Mouse (Mus musculus) lung, embryonic 14.5 days (tissue): ENCODE measurements at regions not wholly inside any gene's neighbourhood (a gene's known extent, or its start where the extent isn't known, plus 50 kb on each side); places are given as distances from the start of the nearest gene placed in this dataset.
A peak's percentile ranks its signal among the peaks of the same experiment; 100 is the strongest.

Source experiments
- ATAC-seq: fragments of 200-750 bp; cut with Nextera tagmentation; 2 replicates; pipeline ENCODE4 v1.8.0; 2017; ENCODE audit warnings: mild to moderate bottlenecking, moderate TSS enrichment, moderate library complexity; ENCODE audit not compliant: insufficient read depth
- DNase-seq: peaks from one replicate; pipeline ENCODE4 v3.0.0-alpha.2; 2015
- H3K27ac ChIP-seq: fragments of 300-500 bp; sonication (generic); 2 replicates; pipeline ENCODE4 v1.5.1; 2014; ENCODE audit warnings: low read depth, mild to moderate bottlenecking, moderate library complexity
- H3K27me3 ChIP-seq: fragments of 300-500 bp; sonication (generic); 2 replicates; pipeline ENCODE4 v1.6.1; 2014; ENCODE audit warnings: low read length, control low read depth; ENCODE audit not compliant: insufficient read depth
- H3K36me3 ChIP-seq: fragments of 300-500 bp; sonication (generic); 2 replicates; pipeline ENCODE4 v1.6.1; 2014; ENCODE audit warnings: control low read depth; ENCODE audit not compliant: insufficient read depth
- H3K4me1 ChIP-seq: fragments of 300-500 bp; sonication (generic); 2 replicates; pipeline ENCODE4 v1.6.1; 2014; ENCODE audit warnings: antibody characterized with exemption, control low read depth; ENCODE audit not compliant: insufficient read depth
- H3K4me2 ChIP-seq: fragments of 300-500 bp; sonication (generic); 2 replicates; pipeline ENCODE4 v1.6.1; 2014; ENCODE audit warnings: mild to moderate bottlenecking
- H3K4me3 ChIP-seq: fragments of 300-500 bp; sonication (generic); 2 replicates; pipeline ENCODE4 v1.5.1; 2014; ENCODE audit warnings: low read depth, low read length
- H3K9ac ChIP-seq: fragments of 300-500 bp; sonication (generic); 2 replicates; pipeline ENCODE4 v1.6.1; 2014
- H3K9me3 ChIP-seq: fragments of 300-500 bp; sonication (generic); 2 replicates; pipeline ENCODE4 v1.6.1; 2016; ENCODE audit warnings: low read depth, low read length, control low read depth
- CTCF ChIP-seq: IDR thresholded peaks from 2 replicates; pipeline ENCODE4 v1.5.1; 2016; ENCODE audit warnings: antibody characterized with exemption, low read depth
- WGBS: fragments of 180-500 bp; shearing (Covaris S2); extraction: QIAGEN DNeasy Blood & Tissue Kit; methylation state at CpG from one replicate; pipeline ENCODE4 v1.1.7; 2014; 5-methylcytosine and 5-hydroxymethylcytosine counted together

DNA sequence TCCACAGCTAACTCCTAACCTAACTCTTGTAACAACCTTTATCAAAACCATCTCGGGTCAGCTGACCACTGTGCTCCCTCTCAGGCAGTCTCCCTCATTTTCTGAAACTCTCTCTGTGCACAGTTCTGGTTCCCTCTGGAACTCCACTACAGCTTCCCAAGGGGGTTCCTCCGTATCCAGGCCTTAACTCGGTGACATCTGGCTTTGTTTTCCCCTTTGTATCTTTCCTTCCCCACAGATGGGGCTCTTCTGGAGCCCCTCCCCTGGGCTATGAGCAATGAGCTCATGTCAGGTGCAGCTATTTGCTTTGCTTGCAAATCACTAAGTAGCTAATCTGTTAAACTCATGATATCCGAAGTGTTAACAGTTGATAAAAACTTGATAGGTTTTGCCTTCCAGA, 535.6 kb downstream of the Slc4a3 start:
- ATAC-seq (no peak), DNase-seq (no peak)
- WGBS, result 52% methylated on average over 4 of the region's 4 CpGs
- H3K4me1 ChIP-seq, result 0 out of 2 replicates have a peak, but pooled peaks cover 5% of the 10 kb centered on the region
- H3K36me3 ChIP-seq, result no peaks in the 10 kb centered on the region
- H3K4me2 ChIP-seq, result no peak overlapping the region
- H3K27ac ChIP-seq, result no peak overlapping the region
- H3K4me3 ChIP-seq, result no peak overlapping the region
- no peaks in the 10 kb centered on the region for H3K9me3 ChIP-seq
- TF ChIP-seq CTCF, result no peak
- no peak overlapping the region for H3K9ac ChIP-seq
- no peaks in the 10 kb centered on the region for H3K27me3 ChIP-seq

GRCm38 (mm10) chr1:76083273-76084036, 537.4 kb downstream of the Slc4a3 start:
- H3K36me3 ChIP-seq, result no peaks in the 10 kb centered on the region
- H3K9me3 ChIP-seq, result no peaks in the 10 kb centered on the region
- H3K9ac ChIP-seq, result no peak overlapping the region
- no peak overlapping the region for H3K4me2 ChIP-seq
- H3K4me1 ChIP-seq, result 0 out of 2 replicates have a peak, but pooled peaks cover 5% of the 10 kb centered on the region
- no peak for DNase-seq
- H3K4me3 ChIP-seq, result no peak overlapping the region
- 86% methylated on average over 3 of the region's 3 CpGs for WGBS
- no peak for TF ChIP-seq CTCF
- H3K27me3 ChIP-seq, result no peaks in the 10 kb centered on the region
- no peak for ATAC-seq
- H3K27ac ChIP-seq, result no peak overlapping the region

- H3K27ac ChIP-seq, result no peak overlapping the region
- H3K4me1 ChIP-seq, result no peaks in the 10 kb centered on the region
- no peak for TF ChIP-seq CTCF
- H3K9ac ChIP-seq, result no peak overlapping the region
- H3K4me3 ChIP-seq, result no peak overlapping the region
- H3K36me3 ChIP-seq, result no peaks in the 10 kb centered on the region
- ATAC-seq (peak; percentile 66; the same call in 1 of the 2 replicates), DNase-seq (peak; percentile 73)
- no peak overlapping the region for H3K4me2 ChIP-seq
- H3K9me3 ChIP-seq, result no peaks in the 10 kb centered on the region
- WGBS, result 33% methylated on average over 5 of the region's 5 CpGs
- no peaks in the 10 kb centered on the region for H3K27me3 ChIP-seq
Observed at GRCm38 (mm10) chr1:76091031-76091430, 545.0 kb downstream of the Slc4a3 start.

- no peaks in the 10 kb centered on the region for H3K4me1 ChIP-seq
- no peak for ATAC-seq
- no peak overlapping the region for H3K4me3 ChIP-seq
- no peak overlapping the region for H3K27ac ChIP-seq
- no peak for TF ChIP-seq CTCF
- DNase-seq, result peak; percentile 59
- H3K27me3 ChIP-seq, result no peaks in the 10 kb centered on the region
- H3K4me2 ChIP-seq, result no peak overlapping the region
- WGBS, result 70% methylated on average over 3 of the region's 3 CpGs
- no peak overlapping the region for H3K9ac ChIP-seq
- H3K36me3 ChIP-seq, result no peaks in the 10 kb centered on the region
- H3K9me3 ChIP-seq, result no peaks in the 10 kb centered on the region
Observed at GRCm38 (mm10) chr1:76113281-76113680, 567.2 kb downstream of the Slc4a3 start.

DNA sequence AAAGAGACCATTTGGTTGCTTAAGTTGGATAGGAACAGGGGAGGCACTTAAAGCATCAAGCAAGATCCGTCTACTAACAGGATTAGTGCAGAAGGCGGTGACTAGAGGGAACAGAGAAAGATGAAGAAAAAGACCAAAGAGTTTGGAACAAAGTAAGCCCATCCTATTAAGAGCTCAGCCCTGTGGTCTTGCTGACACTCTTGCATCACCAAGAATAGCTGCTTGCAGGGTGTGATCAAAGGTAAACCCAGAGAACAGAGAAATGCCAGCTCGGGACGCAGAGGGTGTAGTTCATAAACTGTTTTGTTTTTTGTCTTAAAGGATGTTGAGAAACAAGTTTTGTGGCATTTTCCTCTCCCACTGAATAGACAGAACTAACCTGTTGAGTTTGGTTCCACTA, 574.8 kb downstream of the Slc4a3 start:
- H3K9ac ChIP-seq, result no peak overlapping the region
- H3K36me3 ChIP-seq, result no peaks in the 10 kb centered on the region
- ATAC-seq (no peak), DNase-seq (no peak)
- no peak overlapping the region for H3K4me2 ChIP-seq
- no peaks in the 10 kb centered on the region for H3K9me3 ChIP-seq
- H3K27me3 ChIP-seq, result no peaks in the 10 kb centered on the region
- TF ChIP-seq CTCF, result no peak
- no peak overlapping the region for H3K4me3 ChIP-seq
- H3K4me1 ChIP-seq, result no peaks in the 10 kb centered on the region
- H3K27ac ChIP-seq, result no peak overlapping the region
- WGBS, result 62% methylated on average over 4 of the region's 4 CpGs

DNA sequence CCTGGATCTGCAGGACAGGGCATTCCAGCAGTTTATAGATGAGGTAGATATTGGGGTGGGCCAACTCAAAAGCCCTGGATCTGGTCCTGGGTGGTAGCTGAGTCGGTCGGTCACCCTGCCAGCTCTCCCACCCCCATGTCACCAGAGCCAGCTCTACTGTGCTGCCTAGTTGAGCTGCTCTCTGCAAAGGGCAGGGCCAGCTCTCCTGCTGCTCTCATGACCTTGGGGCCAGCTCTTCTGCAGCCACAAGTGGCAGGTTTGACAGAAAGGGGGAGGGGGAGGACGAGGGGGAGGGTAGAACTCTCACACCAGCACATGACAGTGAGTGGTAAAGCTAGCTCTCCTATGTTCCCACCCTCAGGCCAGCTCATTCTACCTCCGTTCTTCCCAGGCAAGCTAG, 584.3 kb downstream of the Slc4a3 start:
- TF ChIP-seq CTCF, result no peak
- DNase-seq, result no peak
- no peak for ATAC-seq
- H3K4me1 ChIP-seq, result no peaks in the 10 kb centered on the region
- WGBS, result 39% methylated on average over 4 of the region's 4 CpGs
- H3K4me2 ChIP-seq, result no peak overlapping the region
- H3K4me3 ChIP-seq, result no peak overlapping the region
- H3K36me3 ChIP-seq, result no peaks in the 10 kb centered on the region
- H3K9me3 ChIP-seq, result no peaks in the 10 kb centered on the region
- no peaks in the 10 kb centered on the region for H3K27me3 ChIP-seq
- H3K27ac ChIP-seq, result no peak overlapping the region
- H3K9ac ChIP-seq, result no peak overlapping the region

- Histone ChIP-seq H3K4me2 (no peak overlapping the region), H3K4me1 (no peaks in the 10 kb centered on the region), H3K27ac (no peak overlapping the region), H3K9me3 (no peaks in the 10 kb centered on the region), H3K27me3 (no peaks in the 10 kb centered on the region), H3K4me3 (no peak overlapping the region), H3K9ac (no peak overlapping the region), H3K36me3 (no peaks in the 10 kb centered on the region)
- 84% methylated on average over 1 of the region's 1 CpGs for WGBS
- ATAC-seq, result no peak
- no peak for DNase-seq
- no peak for TF ChIP-seq CTCF
Observed at GRCm38 (mm10) chr1:76136810-76137209, 590.7 kb downstream of the Slc4a3 start.
